Mouse (Mus musculus) c-Kit-positive CD71-negative TER-119-negative erythroid progenitor cells, embryonic 14.5 days (primary cell): Measurements from ENCODE around the gene Rmi2.
A peak's percentile ranks its signal among the peaks of the same experiment; 100 is the strongest.
"Not testable (repeated sequence)": the region's sequence is repeated elsewhere in the genome, so short reads cannot be mapped to it uniquely, and the experiment has no call there.

Experiments used
- DNase-seq: peaks from one replicate; pipeline ENCODE4 v3.0.0-alpha.2; 2013; ENCODE audit warnings: low read depth

Rmi2 gene

DNA sequence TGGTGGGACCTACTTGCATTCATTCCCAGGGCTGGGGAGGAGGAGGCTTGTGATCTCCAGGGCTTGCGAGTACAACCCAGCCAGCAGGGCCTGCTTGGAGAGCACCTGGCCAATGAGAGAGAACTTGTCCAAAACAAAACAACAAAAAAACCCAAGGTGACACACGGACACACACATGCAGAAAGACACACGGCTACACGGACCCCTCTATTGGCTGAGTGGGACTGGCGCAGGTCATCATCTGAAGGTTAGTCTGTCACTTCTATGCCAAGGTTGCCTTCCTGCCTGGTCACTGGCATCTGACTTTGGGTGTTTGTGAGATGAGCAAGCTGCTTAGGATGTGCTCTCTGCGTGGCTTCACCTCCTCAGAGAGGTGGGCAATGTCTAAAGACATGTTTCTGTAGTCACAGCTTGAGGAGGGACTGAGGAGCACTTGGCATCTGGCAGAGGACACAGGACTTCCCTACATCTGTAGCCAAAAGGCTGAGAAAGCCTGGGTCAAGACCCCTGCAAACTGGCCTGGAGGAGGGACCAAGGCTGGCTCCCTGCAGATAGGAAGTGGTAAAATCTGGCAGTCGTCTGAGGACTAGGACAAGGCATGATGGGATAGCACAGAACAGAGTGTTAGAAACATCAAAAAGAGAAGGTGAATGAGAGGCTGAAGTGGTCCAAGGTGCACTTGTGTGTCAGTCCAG is 6.9 kb upstream of the Rmi2 start:
- no peak for DNase-seq

DNA sequence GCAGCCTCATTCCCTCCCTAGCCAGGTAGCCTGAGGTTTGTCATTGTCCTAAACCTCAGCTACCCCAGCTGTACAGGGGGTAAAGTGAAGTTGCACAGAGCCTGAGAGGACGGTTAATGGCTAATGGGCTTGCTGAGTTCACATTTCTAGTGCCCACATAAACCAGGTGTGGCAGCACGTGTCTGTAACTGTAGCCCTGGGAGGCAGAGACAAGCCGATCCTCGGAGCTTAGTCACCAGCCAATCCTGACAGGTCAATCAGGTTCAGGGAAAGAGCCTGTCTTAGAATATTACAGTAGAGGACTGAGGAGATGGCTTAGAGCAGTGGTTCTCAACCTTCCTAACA is 6.4 kb upstream of the Rmi2 start:
- no peak for DNase-seq

DNA sequence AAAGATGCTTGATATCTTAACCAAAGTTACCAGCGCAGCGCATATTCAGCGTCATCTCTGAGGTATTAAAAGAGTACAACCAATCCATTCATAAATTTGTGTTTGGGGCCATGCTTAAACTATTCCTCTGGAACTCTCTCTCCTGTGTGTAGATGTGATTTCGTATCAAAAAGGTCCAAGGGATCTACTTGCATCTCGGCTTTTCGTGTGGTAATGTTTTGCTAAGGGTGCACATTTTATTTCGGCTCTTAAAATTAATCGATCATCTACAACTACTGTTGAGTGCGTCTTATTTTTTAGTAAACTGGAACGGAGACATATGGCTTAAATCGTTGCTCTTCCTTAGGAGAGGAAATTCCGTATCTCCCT is 333 bp upstream of the Rmi2 start:
- no peak for DNase-seq

DNA sequence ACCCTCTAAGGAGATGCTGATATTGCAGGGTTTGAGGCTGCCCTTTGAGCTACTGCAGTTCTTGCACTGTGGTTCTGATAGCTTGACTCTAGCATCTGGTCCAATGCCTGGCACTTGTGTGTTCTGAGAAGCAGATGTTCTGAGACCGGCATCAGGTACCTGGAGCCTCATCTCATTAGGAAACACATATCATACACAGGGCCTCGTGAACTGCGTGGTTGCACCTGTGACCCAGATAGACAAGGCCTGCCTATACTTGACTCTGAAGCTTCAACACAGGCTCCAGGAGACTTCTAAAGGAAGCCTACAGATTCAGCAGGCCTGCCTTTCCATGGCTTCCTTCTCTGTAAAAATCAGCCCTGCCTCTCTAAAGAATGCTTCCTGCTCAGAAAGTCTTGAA is 1.5 kb downstream of the Rmi2 start:
- no peak for DNase-seq

DNA sequence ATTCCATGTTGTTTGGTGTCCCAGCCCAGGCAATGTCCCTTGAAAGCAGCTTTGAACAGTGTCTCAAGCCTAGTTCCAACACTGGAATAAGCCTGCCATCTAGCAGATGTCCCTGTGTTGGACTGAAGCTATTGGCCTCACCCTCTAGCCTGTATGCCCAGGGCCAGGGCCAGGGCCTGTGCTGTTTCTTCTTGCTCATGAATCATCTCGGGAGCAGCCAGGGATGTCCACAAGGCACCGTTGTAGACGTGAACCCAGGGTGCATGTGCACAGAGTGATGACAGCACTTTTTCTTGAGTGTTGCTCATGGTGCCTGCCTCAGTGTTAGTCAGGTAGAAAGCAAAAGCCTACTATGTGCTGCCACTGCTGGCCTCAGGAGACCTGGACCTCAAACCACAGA is 2.4 kb downstream of the Rmi2 start:
- DNase-seq, result no peak

DNA sequence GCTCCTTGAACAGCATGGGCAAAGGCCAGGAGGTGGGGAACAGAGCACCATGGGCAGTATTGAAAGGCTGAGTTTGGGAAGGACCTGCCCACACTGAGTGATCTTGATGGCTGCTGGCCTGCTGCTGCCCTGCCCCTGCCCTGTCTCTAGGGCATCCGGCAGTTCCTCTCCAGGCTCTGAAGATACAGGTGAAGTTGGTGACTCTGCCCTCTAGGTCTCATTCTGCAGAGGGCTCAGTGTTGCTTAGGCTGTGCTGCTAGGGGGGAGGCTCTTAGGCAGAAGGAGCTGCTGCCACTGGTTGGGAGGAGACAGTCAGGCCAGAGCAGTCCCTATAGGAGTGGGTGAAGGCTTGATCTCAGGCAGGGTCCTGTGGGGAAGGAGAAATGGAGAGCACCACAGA is 3.0 kb downstream of the Rmi2 start:
- no peak for DNase-seq

DNA sequence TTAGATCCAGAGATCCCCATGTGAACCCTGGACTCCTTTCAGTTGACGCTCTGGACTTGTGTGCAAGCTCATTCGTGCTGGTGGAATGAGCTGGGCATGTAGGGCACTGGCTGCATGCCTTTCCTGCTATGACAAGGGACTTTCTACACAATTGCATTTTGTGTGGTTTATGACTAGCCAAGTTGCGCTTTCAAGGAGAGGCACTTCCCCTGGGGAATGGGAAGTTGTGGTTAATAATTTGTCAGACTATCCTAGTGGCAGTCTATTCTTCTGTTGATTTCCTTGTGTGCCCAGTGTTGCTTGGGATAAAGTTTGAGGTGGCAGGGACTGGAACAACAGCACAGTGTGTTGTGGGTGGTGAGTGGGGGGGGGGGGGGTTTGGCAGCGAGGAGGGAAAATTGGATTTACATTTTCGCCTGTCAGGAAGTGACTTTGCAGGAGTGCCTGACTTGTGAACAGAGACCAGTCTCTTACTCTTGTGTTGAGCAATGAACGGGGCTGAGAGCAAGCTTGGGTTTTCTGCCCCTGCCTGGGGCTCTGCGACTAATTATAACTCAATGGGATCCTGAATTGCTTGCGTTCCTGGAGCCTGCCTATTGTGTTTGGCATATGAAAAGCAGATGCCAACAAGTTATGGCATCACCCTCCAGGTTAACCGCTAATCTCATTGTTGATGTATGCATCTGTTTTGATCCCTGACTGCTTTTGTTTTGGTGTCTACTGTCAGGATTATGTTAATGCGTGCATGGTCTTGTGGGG is 3.8 kb downstream of the Rmi2 start:
- DNase-seq, result no peak

DNA sequence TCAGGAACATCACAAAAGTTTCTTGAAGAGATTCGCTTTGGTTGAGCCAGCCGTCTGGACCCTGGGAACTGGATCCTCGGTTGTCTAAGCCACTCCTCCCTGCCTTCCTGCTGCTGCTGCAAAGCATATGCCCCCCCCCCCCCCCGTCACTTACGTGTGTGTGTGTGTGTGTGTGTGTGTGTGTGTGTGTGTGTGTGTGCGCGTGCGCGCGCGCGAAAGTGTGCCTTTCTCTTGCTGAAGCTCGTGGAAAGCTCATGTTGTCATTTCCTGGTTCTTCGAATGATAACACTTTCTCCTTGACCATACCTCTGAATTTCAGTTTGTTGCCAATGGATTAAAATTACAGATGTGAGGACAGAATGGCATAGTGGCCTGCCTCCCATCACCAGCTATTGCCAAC is 5.2 kb downstream of the Rmi2 start:
- DNase-seq, result no peak

DNA sequence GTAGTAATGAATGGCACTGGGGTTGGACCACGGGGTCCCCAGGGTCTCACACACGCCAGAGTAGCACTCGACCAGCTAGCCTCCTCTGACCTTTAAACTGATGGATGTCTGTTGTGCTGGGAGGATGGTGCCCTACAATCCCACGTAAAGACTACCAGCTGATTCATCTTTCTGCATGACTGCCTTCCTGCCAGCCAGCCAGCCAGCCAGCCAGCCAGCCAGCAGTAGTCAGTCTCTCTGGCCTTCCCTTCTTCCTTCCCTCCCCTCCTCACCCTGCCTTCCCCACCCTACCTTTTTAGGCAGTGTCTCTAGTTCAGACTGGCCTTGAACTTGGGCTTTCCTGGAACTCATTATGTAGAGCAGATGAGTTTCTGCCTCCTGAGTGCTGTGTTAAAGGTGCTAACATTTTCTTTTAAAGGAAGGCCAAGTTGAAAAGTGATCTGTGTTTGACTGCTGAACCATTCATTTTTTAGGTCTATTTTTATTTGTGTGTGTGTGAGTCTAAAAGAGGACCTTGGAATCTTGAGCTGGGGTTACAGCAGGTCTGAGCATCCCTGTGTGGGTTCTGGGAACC is 7.5 kb downstream of the Rmi2 start:
- DNase-seq, result no peak

DNA sequence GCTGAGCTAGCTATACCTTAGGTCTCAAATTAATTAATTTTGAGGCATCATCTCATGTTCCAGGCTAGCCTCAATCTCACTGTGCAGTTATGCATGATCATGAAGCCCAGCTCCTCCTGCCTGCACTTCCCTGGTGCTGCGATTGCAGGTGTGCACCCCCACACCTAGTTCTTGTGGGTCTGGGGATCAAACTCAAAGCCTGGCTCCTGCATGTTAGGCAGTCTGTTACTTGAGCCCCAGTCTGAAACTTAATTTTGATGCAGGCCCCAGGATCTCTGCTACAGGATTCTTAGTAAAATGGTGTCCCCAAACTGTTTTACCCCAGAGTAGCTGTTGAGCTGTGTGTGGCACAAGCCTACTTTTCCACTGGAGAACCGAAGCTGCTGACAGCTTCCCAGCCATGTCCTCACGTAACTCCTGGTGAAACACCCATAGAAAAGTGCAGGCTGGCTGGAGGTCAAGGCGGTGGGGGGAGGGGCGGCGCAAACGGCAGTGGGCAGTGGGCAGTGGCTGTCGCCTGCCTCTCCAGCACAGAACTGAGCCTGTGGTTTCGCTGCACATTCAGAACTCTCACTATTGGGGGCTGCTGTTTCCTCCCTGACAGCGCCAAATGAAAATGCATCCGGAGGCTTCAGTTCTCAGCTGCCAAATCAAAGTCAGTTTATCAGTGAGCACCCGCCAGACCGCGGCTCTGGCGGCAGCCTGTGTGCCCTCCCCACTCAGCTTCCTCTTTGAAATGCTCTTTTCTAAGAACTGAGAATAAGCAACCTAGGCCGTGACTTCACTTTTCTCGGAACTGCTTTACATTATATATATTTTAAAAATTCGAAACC is 8.8 kb downstream of the Rmi2 start:
- peak; percentile 60 for DNase-seq

DNA sequence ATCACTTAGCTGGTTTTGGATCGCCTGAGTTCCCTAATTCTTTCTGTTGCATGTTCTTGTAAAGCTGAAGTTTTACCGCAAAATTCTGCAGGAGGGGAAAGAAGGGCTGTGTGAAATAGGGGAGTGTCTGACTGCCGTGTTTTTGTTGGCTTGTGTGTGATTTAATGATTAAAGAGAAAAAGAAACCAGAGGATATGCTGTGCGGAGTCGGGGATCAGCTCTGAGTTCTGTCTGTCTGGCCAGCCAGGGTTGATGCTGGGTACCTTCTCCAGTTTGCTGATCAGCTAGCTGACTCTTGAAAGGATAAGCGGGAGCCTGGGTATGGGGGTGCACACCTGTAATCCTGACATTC is 9.4 kb downstream of the Rmi2 start:
- no peak for DNase-seq

DNA sequence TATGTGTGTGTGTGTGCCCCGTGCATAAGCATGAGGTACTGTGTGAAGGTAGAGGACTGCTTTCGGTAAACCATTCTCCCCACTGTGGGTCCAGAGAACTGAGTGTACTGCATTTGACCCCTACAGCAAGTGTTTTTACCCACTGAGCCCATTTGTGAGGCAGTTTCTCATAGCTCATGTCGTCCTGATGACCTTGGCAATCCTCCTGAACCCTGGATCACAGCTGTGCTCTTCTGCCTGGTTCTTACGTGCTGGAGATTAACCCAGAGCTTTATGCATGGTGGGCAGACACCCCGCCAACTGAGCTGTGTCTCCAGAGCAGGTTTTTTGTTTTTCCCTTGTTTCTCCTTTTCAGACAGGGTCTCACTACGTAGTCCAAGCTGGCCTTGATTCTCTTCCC is 11.1 kb downstream of the Rmi2 start:
- no peak for DNase-seq

DNA sequence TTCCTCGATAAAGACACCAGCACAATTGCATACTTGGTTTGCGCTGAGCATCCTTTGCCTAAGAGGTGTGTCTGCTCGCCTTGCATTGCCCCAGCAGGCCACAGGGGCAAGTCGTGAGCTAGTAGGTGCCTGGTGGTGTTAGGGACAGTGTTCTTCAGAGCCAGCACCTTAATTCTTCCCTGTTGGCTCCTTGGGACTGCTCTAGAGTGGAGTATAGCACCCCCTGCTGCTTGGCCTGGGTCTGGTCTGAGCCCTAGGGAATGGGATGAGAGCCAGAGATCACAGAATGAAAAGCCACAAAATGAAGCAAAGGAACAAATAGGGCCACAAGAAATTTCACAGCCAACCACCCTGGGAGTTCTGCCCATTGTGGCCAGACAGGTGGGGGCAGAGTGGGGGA is 11.6 kb downstream of the Rmi2 start:
- DNase-seq, result no peak

DNA sequence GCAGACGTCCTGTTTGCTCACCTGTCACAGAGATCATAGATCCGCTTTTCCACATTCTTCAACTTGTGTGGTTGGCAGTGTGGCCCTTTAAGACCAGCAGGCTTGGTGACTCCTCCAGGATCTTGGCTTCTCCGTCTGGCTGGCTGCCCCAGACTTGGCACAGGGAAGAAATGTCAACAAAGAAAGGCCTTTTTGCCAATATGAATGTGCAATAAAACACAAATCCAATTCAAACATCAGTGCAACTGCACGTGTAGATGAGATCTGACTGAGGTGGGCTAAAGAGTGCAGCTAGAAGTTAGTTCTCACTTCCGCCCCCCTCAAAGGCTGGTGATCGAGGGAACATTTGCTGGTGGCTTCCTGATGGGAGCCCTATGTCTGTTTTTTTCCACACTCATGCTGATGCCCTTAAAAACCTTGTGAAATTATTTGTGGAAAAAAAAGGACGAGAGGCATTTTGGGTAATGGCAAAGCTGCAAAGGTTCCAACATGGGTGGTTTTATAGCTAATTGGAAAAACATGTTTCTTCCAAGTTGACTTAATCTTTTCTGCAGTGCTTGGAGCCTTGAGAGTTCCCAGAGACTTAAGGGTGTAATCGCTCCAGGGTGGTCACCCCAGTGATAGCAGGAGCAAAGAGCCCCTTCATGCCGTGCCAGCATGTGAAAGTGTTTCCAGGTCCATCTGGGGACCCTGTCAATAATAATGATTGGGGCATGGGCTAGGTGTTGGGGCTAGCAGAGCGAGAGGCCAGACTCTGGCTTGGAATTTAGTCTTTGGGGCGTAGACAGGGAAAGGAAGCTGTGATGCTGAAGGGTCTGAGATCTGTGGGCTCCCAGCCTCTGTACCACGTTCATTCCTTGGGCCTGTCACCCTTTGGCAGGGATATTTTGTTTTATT is 15.4 kb downstream of the Rmi2 start:
- DNase-seq, result no peak

DNA sequence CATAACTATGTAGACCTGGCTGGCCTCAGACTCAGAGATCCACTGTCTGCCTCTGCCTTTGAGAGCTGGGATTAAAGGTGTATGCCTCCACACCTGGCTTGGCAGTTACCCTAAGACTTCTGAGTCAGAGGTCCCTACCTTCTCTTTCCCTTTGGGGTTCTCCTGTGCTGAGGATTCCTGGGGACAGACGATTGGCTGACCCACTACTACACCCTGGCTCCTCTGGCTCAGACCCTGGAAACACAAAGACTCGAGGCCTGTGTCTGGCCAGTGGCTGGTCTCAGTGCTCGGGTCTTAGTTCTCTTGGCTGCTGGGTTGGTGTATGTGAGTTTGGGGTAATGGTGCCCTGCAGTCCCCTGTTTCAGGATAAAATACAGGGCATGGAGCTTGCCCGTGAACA is 16.0 kb downstream of the Rmi2 start:
- no peak for DNase-seq

DNA sequence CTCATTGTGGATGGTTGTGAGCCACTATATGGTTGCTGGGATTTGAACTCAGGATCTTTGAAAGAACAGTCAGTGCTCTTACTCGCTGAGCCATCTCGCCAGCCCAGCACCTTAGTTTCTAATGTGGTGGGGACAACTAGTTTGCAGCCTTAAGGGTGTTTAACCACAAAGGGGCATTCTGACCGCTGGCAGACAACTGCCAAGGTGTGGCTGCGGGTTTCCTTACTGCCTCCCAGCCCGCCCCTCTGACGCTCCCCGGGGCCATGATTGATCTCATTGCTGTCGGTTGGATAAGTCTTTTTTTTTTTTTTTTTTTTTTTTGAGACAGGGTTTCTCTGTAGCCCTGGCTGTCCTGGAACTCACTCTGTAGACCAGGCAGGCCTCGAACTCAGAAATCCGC is 17.4 kb downstream of the Rmi2 start:
- DNase-seq, result not testable (repeated sequence)

DNA sequence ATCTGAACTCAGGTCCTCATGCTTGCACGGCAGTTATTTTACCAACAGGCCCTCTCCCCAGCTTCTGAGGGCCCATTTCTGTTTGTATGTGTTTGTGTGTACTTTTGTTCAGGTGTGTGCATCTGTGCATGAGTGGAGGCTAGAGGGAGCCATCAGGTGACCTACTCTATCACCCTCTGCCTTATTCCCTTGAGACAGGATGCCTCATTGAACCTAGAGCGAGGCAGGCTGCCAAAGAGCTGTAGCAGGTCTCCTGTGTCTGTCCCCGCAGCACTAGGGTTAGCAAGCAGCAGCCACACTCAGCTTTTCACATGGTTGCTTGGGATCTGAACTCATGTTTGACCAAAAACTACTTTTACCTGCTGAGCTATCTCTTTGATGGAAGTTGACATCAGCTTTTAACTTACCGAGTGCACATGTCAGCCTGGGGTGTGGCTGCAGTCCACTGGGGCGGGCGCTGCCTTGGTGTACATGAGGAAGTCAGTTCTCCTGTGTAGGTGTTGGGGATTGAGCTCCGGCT is 24.9 kb downstream of the Rmi2 start:
- DNase-seq, result no peak

DNA sequence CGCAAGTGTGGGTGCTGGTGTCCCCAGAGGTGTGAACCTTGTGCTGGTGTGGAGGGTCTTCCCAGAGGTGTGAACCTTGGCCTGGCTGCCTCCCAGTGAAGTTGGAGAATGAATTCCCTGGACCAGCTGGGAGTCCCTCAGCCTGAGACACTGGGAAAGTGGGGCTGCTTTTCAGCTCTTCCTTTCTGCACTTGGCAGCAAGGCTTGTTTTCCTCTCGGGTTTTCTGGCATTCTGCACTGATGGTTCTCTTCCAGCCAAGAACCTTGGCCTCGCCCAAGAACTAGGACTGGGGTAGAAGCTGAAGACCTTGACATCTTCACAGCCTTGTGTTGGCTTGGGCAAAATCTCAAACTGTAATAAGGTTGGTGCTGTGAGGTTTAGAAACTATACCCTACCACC is 26.5 kb downstream of the Rmi2 start:
- DNase-seq, result no peak

DNA sequence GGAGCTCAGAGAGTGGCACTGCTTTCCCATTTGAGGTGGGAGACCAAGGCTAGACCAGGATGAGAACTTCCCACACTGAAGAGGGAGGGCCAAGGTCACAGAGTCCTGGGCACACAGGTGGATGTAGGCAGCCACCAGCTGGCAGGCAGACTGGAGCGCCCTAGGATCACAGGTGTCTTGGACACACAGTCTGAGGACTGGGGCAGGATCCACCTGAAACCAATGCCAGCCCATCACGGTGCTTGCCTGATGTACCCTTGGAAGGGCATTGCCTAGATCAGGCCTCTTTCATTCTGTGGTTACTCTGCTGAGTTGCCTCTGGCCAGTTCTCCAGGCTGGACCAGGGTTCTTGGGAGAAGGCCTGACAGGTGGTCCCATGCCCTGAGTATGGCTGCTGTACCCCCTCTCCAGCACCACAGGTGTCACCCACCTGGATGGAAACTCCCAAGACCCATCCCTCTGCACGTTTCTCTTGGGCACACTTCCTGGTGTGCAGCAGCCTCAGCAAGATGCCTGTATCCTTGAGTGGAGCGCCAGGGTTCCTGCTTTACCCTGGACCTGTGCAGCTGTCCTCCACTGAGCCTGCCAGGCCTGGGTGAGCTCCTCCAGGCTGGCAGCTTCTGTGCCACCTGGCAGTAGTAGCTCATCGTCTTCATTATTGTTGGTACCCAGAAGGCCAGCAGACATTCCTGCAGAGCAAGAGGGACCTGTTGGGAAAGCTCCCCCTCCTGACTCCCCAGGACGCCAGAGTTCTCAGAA is 30.2 kb downstream of the Rmi2 start:
- no peak for DNase-seq

DNA sequence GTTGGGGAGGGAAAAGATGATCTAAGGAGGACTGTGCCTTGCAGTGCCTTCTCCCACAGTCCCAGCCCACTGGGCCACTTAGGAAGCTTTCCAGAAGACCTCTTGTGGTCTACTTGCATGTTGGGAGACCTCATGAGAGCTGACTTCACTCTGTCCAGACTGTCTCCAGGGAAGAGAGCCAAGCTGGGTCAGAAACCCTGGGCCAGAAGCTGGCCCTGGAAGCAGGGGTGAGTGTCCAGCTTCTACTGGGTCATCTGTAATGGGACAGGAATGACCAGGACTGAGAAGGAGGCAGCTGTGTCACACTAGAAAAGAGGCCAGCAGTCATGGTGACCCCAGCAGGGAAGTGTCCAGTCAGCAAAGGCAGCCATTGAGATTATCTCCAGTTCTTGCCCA is 30.7 kb downstream of the Rmi2 start:
- no peak for DNase-seq

DNA sequence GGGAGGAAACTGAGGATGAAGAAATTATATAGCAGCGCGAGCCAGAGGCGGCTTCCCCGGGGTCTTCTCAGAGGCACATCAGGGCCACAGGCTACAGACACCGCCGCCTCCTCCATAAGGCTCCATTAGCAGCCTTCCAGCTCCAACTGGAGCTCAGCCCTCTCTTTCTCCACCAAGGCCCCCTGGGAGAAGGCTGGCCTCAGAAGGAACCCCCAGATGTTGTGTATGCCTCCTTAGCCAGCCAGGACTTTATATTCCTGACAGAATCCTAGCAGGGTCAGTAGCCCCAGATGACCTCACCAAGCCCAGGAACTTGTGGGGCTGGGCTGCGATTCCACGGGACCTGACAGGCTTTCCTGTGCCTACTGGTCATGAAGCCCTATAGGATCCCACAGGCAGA is 32.0 kb downstream of the Rmi2 start:
- DNase-seq, result no peak
